Mouse (Mus musculus) heart, embryonic 16.5 days (tissue): ENCODE measurements around the gene Cyp24a1. TPM values are rescaled to one million over a fixed set of nuclear protein-coding genes. Genes with fewer than 3 reads are reported as not detected.

ENCODE experiments used
- ATAC-seq: fragments of 200-750 bp; cut with Nextera tagmentation; replicated peaks from 2 replicates; pipeline ENCODE4 v1.8.0; 2017; ENCODE audit warnings: moderate number of reproducible peaks; ENCODE audit not compliant: insufficient read depth, low FRiP score; ENCODE audit errors: extremely low read depth
- H3K27ac ChIP-seq: fragments of 300-500 bp; sonication (generic); 2 replicates; pipeline ENCODE4 v1.5.1; 2014; ENCODE audit warnings: mild to moderate bottlenecking, low read length, control low read depth, moderate library complexity
- H3K27me3 ChIP-seq: fragments of 300-500 bp; sonication (generic); 2 replicates; pipeline ENCODE4 v1.6.1; 2014; ENCODE audit warnings: low read length, mixed read lengths; ENCODE audit not compliant: control insufficient read depth, insufficient read depth
- H3K36me3 ChIP-seq: fragments of 300-500 bp; sonication (generic); 2 replicates; pipeline ENCODE4 v1.6.1; 2014; ENCODE audit not compliant: control insufficient read depth, insufficient read depth
- H3K4me1 ChIP-seq: fragments of 300-500 bp; sonication (generic); 2 replicates; pipeline ENCODE4 v1.6.1; 2014; ENCODE audit warnings: low read length, mixed read lengths; ENCODE audit not compliant: control insufficient read depth, insufficient read depth
- H3K4me2 ChIP-seq: fragments of 300-500 bp; sonication (generic); 2 replicates; pipeline ENCODE4 v1.6.1; 2014; ENCODE audit warnings: low read depth, mild to moderate bottlenecking, control low read depth, low read length
- H3K4me3 ChIP-seq: fragments of 300-500 bp; sonication (generic); 2 replicates; pipeline ENCODE4 v1.5.1; 2014; ENCODE audit warnings: mild to moderate bottlenecking, control low read depth, low read length
- H3K9ac ChIP-seq: fragments of 300-500 bp; sonication (generic); 2 replicates; pipeline ENCODE4 v1.6.1; 2014; ENCODE audit warnings: low read length, control low read depth
- H3K9me3 ChIP-seq: fragments of 300-500 bp; sonication (generic); replicated peaks from 2 replicates; pipeline ENCODE4 v1.6.1; 2016; ENCODE audit warnings: low read length; ENCODE audit not compliant: control insufficient read depth
- WGBS: fragments of 180-500 bp; shearing (Covaris S2); extraction: QIAGEN DNeasy Blood & Tissue Kit; methylation state at CpG from one replicate; pipeline ENCODE4 v1.1.7; 2014; 5-methylcytosine and 5-hydroxymethylcytosine counted together
- polyA plus RNA-seq: library from polyadenylated mRNA; unstranded; fragments of >200 nt; fragmentation: Nextera tagmentation; extraction: Ambion mirVana; gene quantifications from 2 replicates; pipeline ENCODE4 v1.2.1, GENCODE M21; 2015

Gene Cyp24a1
- polyA plus RNA-seq, 1 experiment from 2014 or later: not detected

GRCm38 (mm10) chr2:170530256-170530655, 33.3 kb upstream of the Cyp24a1 start:
- 89% methylated on average over 3 of the region's 3 CpGs for whole genome bisulfite sequencing
- Histone ChIP-seq H3K9me3 (no peaks in the 10 kb centered on the region; the same call in 1 of the 2 replicates), H3K4me1 (no peaks in the 10 kb centered on the region), H3K36me3 (no peaks in the 10 kb centered on the region), H3K27ac (no peak overlapping the region), H3K4me2 (no peak overlapping the region), H3K27me3 (no peaks in the 10 kb centered on the region), H3K9ac (no peak overlapping the region), H3K4me3 (no peak overlapping the region)
- ATAC-seq: no peak

GRCm38 (mm10) chr2:170529766-170530165, 32.8 kb upstream of the Cyp24a1 start:
- Histone ChIP-seq H3K36me3 (no peaks in the 10 kb centered on the region), H3K4me1 (no peaks in the 10 kb centered on the region), H3K4me2 (no peak overlapping the region), H3K27me3 (no peaks in the 10 kb centered on the region), H3K27ac (no peak overlapping the region), H3K9ac (no peak overlapping the region), H3K9me3 (no peaks in the 10 kb centered on the region; the same call in 1 of the 2 replicates), H3K4me3 (no peak overlapping the region)
- no peak for ATAC-seq
- 91% methylated on average over 7 of the region's 7 CpGs for WGBS

GRCm38 (mm10) chr2:170528061-170528460, 31.1 kb upstream of the Cyp24a1 start:
- no peak overlapping the region for H3K9ac ChIP-seq
- H3K9me3 ChIP-seq: no peaks in the 10 kb centered on the region; the same call in 1 of the 2 replicates
- H3K4me2 ChIP-seq: no peak overlapping the region
- H3K36me3 ChIP-seq: no peaks in the 10 kb centered on the region
- H3K27ac ChIP-seq: no peak overlapping the region
- H3K4me1 ChIP-seq: no peaks in the 10 kb centered on the region
- no peak for ATAC-seq
- no peaks in the 10 kb centered on the region for H3K27me3 ChIP-seq
- WGBS: 92% methylated on average over 16 of the region's 16 CpGs
- H3K4me3 ChIP-seq: no peak overlapping the region

- Histone ChIP-seq H3K4me2 (no peak overlapping the region), H3K4me3 (no peak overlapping the region), H3K27me3 (no peaks in the 10 kb centered on the region), H3K36me3 (no peaks in the 10 kb centered on the region), H3K9me3 (no peaks in the 10 kb centered on the region; the same call in 1 of the 2 replicates), H3K9ac (no peak overlapping the region), H3K27ac (no peak overlapping the region), H3K4me1 (no peaks in the 10 kb centered on the region)
- WGBS: 54% methylated on average over 8 of the region's 8 CpGs
- peak; percentile 70; the same call in 1 of the 2 replicates for ATAC-seq
Observed at GRCm38 (mm10) chr2:170526513-170526912, 29.6 kb upstream of the Cyp24a1 start.

GRCm38 (mm10) chr2:170520321-170520971, 23.5 kb upstream of the Cyp24a1 start:
- 0 out of 2 replicates have a peak, but pooled peaks have one; percentile 51 for ATAC-seq

GRCm38 (mm10) chr2:170513756-170514155, 16.8 kb upstream of the Cyp24a1 start:
- H3K27me3 ChIP-seq: peaks cover 3% of the 10 kb centered on the region; the same call in 1 of the 2 replicates
- H3K9me3 ChIP-seq: no peaks in the 10 kb centered on the region
- H3K4me1 ChIP-seq: peaks cover 20% of the 10 kb centered on the region
- H3K9ac ChIP-seq: no peak overlapping the region
- H3K4me3 ChIP-seq: no peak overlapping the region
- WGBS: 86% methylated on average over 12 of the region's 12 CpGs
- no peak overlapping the region for H3K27ac ChIP-seq
- H3K4me2 ChIP-seq: no peak overlapping the region
- peaks cover 25% of the 10 kb centered on the region for H3K36me3 ChIP-seq
- no peak for ATAC-seq

More at GRCm38 (mm10) chr2:170520321-170520971, 23.5 kb upstream of the Cyp24a1 start:
- Histone ChIP-seq H3K27me3 (no peaks in the 10 kb centered on the region), H3K4me1 (no peaks in the 10 kb centered on the region), H3K9ac (no peak overlapping the region), H3K27ac (no peak overlapping the region), H3K9me3 (no peaks in the 10 kb centered on the region), H3K4me3 (no peak overlapping the region), H3K4me2 (no peak overlapping the region), H3K36me3 (peaks cover 33% of the 10 kb centered on the region)
- 12% methylated on average over 7 of the region's 7 CpGs for WGBS

GRCm38 (mm10) chr2:170511073-170511891, 14.3 kb upstream of the Cyp24a1 start:
- Histone ChIP-seq H3K27ac (peak overlapping the region; percentile 85), H3K9me3 (no peaks in the 10 kb centered on the region), H3K36me3 (peaks cover 5% of the 10 kb centered on the region; the same call in 1 of the 2 replicates), H3K27me3 (peaks cover 14% of the 10 kb centered on the region), H3K4me1 (peaks cover 22% of the 10 kb centered on the region), H3K9ac (peak overlapping the region; percentile 95), H3K4me2 (peak overlapping the region; percentile 87), H3K4me3 (peak overlapping the region; percentile 94)
- ATAC-seq: peak; percentile 69
- under 1% methylated on average over 55 of the region's 69 CpGs for WGBS

GRCm38 (mm10) chr2:170508821-170509220, 11.9 kb upstream of the Cyp24a1 start:
- H3K9ac ChIP-seq: peak overlapping the region; percentile 45; the same call in 1 of the 2 replicates

GRCm38 (mm10) chr2:170507734-170508133, 10.8 kb upstream of the Cyp24a1 start:
- Histone ChIP-seq H3K27me3 (peaks cover 38% of the 10 kb centered on the region), H3K4me1 (peaks cover 16% of the 10 kb centered on the region), H3K9me3 (no peaks in the 10 kb centered on the region), H3K4me3 (no peak overlapping the region), H3K36me3 (no peaks in the 10 kb centered on the region), H3K27ac (no peak overlapping the region), H3K9ac (no peak overlapping the region), H3K4me2 (no peak overlapping the region)
- WGBS: 7% methylated on average over 10 of the region's 10 CpGs
- no peak for ATAC-seq

More at GRCm38 (mm10) chr2:170508821-170509220, 11.9 kb upstream of the Cyp24a1 start:
- ATAC-seq: no peak
- H3K9me3 ChIP-seq: no peaks in the 10 kb centered on the region
- peak overlapping the region; percentile 69 for H3K4me2 ChIP-seq
- H3K4me1 ChIP-seq: peaks cover 22% of the 10 kb centered on the region
- 3% methylated on average over 12 of the region's 12 CpGs for WGBS
- no peak overlapping the region for H3K27ac ChIP-seq
- H3K4me3 ChIP-seq: peak overlapping the region; percentile 49
- peaks cover 28% of the 10 kb centered on the region for H3K27me3 ChIP-seq
- no peaks in the 10 kb centered on the region for H3K36me3 ChIP-seq
